Mouse (Mus musculus): ENCODE measurements around the gene Unc119.

DNA sequence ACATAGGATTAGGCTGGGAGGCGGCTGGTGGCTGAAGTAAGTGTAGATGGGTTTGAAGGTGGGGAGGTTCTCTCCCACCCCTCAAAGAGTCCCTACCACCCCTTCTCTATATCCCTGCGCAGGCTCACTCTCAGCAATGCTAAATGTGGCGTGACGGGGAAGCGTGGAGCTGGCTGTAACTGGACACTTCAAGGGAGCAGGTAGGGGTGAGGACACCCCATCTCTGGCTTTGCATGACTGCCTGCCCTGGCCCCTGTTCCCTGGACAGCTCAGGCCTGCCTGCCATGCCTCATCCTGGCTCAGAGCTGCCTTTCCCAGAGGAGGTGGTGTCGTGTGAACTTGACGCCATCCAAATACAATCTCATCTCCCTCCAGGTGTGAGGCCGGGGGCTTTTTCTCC lies 30.9 kb downstream of the Unc119 start:
- TF ChIP-seq CTCF (IDR thresholded peaks at IDR 0.05; ENCODE audit: low read depth, low read length) (no peak), POLR2A (IDR thresholded peaks at IDR 0.05; ENCODE audit: extremely low read depth, insufficient read depth, low read length) (no peak)

Measured in liver, adult 2 months (tissue).